In the genomic region with DNA sequence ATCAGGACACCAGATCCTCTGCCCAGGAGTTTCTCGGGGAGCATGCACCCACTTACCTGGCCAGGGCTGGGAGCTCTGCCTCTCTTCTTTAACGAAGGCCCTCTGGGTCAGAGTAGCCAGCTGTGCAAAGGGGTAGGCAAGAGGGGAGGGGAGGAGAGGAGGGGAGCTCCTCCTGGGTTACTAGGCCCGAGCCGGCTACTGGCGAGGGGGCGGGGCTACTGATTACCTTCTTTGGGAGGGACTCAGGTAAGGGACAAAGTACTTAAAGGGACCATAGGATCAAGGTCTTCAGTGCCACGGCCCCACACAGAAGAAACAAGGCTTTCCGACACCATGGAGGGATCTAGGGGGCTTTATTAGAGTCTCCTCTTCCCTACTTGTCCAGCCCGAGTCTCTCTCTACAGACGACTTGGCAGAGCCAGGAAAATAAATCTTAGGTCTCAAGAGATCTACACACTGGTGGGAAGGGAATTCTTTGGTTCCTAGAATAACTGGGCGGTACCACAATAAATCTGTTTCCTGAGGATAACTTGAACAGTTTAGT, we compare ENCODE assay signal across 8 mouse cellular contexts. TPM values are rescaled to one million over a fixed set of nuclear protein-coding genes. Genes with fewer than 3 reads are reported as not detected.
DNase-seq lines count a peak whose midpoint lies in the region; ATAC-seq lines count a peak whose summit lies in the region.

No protein-coding gene starts in this region.

- no peaks in the 10 kb centered on the region for H3K27me3 ChIP-seq in megakaryocyte, embryonic 14.5 days (replicated peaks)
- H3K27me3 ChIP-seq in embryonic facial prominence, embryonic 13.5 days: no peaks in the 10 kb centered on the region
- H3K27me3 ChIP-seq in intestine, embryonic 15.5 days (replicated peaks): no peaks in the 10 kb centered on the region
- no peaks in the 10 kb centered on the region for H3K27me3 ChIP-seq in liver, embryonic 15.5 days
- H3K27me3 ChIP-seq in stomach, embryonic 14.5 days (ENCODE audit: control insufficient read depth, insufficient read depth, low read length): no peaks in the 10 kb centered on the region

- WGBS in embryonic facial prominence, embryonic 13.5 days: 13% methylated on average over 11 of the region's 11 CpGs
- WGBS in intestine, embryonic 15.5 days: 11% methylated on average over 11 of the region's 11 CpGs
- 28% methylated on average over 11 of the region's 11 CpGs for WGBS in liver, embryonic 15.5 days (ENCODE audit: insufficient replicate concordance)
- 13% methylated on average over 11 of the region's 11 CpGs for WGBS in stomach, embryonic 14.5 days

- H3K9ac ChIP-seq in embryonic facial prominence, embryonic 13.5 days: peak overlapping the region; percentile 78
- H3K9ac ChIP-seq in intestine, embryonic 15.5 days: peak overlapping the region; percentile 55
- H3K9ac ChIP-seq in liver, embryonic 15.5 days: peak overlapping the region; percentile 75
- peak overlapping the region; percentile 42 for H3K9ac ChIP-seq in stomach, embryonic 14.5 days (replicated peaks; ENCODE audit: low read depth, low read length)

- H3K4me2 ChIP-seq in embryonic facial prominence, embryonic 13.5 days: peak overlapping the region; percentile 65
- H3K4me2 ChIP-seq in intestine, embryonic 15.5 days (replicated peaks): peak overlapping the region; percentile 61
- H3K4me2 ChIP-seq in liver, embryonic 15.5 days: peak overlapping the region; percentile 73
- H3K4me2 ChIP-seq in stomach, embryonic 14.5 days (replicated peaks; ENCODE audit: low read depth, low read length): peak overlapping the region; percentile 64

- DNase-seq in adipocyte (ENCODE audit: low spot score): no peak
- no peak for DNase-seq in gastrocnemius, postnatal 25 days

- H3K4me3 ChIP-seq in megakaryocyte, embryonic 14.5 days (replicated peaks): peak overlapping the region; percentile 97
- peak overlapping the region; percentile 53 for H3K4me3 ChIP-seq in embryonic facial prominence, embryonic 13.5 days
- H3K4me3 ChIP-seq in intestine, embryonic 15.5 days (replicated peaks): peak overlapping the region; percentile 72
- H3K4me3 ChIP-seq in liver, embryonic 15.5 days (replicated peaks): peak overlapping the region; percentile 81
- peak overlapping the region; percentile 69 for H3K4me3 ChIP-seq in stomach, embryonic 14.5 days (ENCODE audit: low read depth, low read length)

- H3K9me3 ChIP-seq in megakaryocyte, embryonic 14.5 days: no peaks in the 10 kb centered on the region
- no peaks in the 10 kb centered on the region for H3K9me3 ChIP-seq in embryonic facial prominence, embryonic 13.5 days
- H3K9me3 ChIP-seq in intestine, embryonic 15.5 days: no peaks in the 10 kb centered on the region
- no peaks in the 10 kb centered on the region for H3K9me3 ChIP-seq in liver, embryonic 15.5 days (replicated peaks)
- no peaks in the 10 kb centered on the region for H3K9me3 ChIP-seq in stomach, embryonic 14.5 days (ENCODE audit: control insufficient read depth, low read depth, low read length)

- H3K36me3 ChIP-seq in megakaryocyte, embryonic 14.5 days (replicated peaks; ENCODE audit: low read length): peaks cover 44% of the 10 kb centered on the region
- no peaks in the 10 kb centered on the region for H3K36me3 ChIP-seq in embryonic facial prominence, embryonic 13.5 days
- H3K36me3 ChIP-seq in intestine, embryonic 15.5 days: no peaks in the 10 kb centered on the region
- 0 out of 2 replicates have a peak, but pooled peaks cover 2% of the 10 kb centered on the region for H3K36me3 ChIP-seq in liver, embryonic 15.5 days (replicated peaks)
- no peaks in the 10 kb centered on the region for H3K36me3 ChIP-seq in stomach, embryonic 14.5 days (ENCODE audit: control insufficient read depth, insufficient read depth, low read length)

- H3K27ac ChIP-seq in embryonic facial prominence, embryonic 13.5 days: peak overlapping the region; percentile 86
- H3K27ac ChIP-seq in intestine, embryonic 15.5 days: peak overlapping the region; percentile 93
- peak overlapping the region; percentile 91 for H3K27ac ChIP-seq in liver, embryonic 15.5 days (replicated peaks)
- H3K27ac ChIP-seq in stomach, embryonic 14.5 days (ENCODE audit: low read length): peak overlapping the region; percentile 89

- no peak for ATAC-seq in megakaryocyte, adult 5-6 weeks (ENCODE audit: poor library complexity, severe bottlenecking)
- no peak for ATAC-seq in embryonic facial prominence, embryonic 13.5 days (ENCODE audit: insufficient number of reproducible peaks, insufficient read depth, low FRiP score, low TSS enrichment, low read depth)
- ATAC-seq in intestine, embryonic 15.5 days: peak; percentile 77
- peak; percentile 24; the same call in 1 of the 2 replicates for ATAC-seq in liver, embryonic 15.5 days (ENCODE audit: insufficient read depth)
- ATAC-seq in stomach, embryonic 14.5 days (ENCODE audit: insufficient number of reproducible peaks, insufficient read depth, low FRiP score, low read depth): peak; percentile 54

- peaks cover 61% of the 10 kb centered on the region for H3K4me1 ChIP-seq in megakaryocyte, embryonic 14.5 days
- peaks cover 16% of the 10 kb centered on the region for H3K4me1 ChIP-seq in embryonic facial prominence, embryonic 13.5 days
- H3K4me1 ChIP-seq in intestine, embryonic 15.5 days (replicated peaks): peaks cover 10% of the 10 kb centered on the region
- peaks cover 38% of the 10 kb centered on the region for H3K4me1 ChIP-seq in liver, embryonic 15.5 days (replicated peaks)
- H3K4me1 ChIP-seq in stomach, embryonic 14.5 days (ENCODE audit: control insufficient read depth, insufficient read depth, low read length): peaks cover 9% of the 10 kb centered on the region

RNA-seq across cellular contexts. Expression of a gene that starts 0.6 kb away (rescaled TPM):
- 150 and 186 TPM in 2 replicates for polyA plus RNA-seq in megakaryocyte, embryonic 14.5 days (2012; ENCODE audit: insufficient read depth, low replicate concordance)
- total RNA-seq in megakaryocyte, adult 5-6 weeks (2015): 41.4 and 46.3 TPM in 2 replicates
- total RNA-seq in megakaryocyte, adult 5-6 weeks (2017): 54.2 and 56.8 TPM in 2 replicates
- polyA plus RNA-seq in embryonic facial prominence, embryonic 13.5 days (2015; fragmentation: Nextera tagmentation; extraction: Ambion mirVana): 64.7 and 66.6 TPM in 2 replicates
- 49.5 and 50.5 TPM in 2 replicates for polyA plus RNA-seq in intestine, embryonic 15.5 days (2015; fragmentation: Nextera tagmentation; extraction: Ambion mirVana)
- polyA plus RNA-seq in liver, embryonic 15.5 days (2015; fragmentation: Nextera tagmentation; extraction: Ambion mirVana): 25.9 and 27.4 TPM in 2 replicates
- 58.9 and 63.6 TPM in 2 replicates for polyA plus RNA-seq in stomach, embryonic 14.5 days (2014; fragmentation: Nextera tagmentation; extraction: Ambion mirVana)
- total RNA-seq in gastrocnemius, postnatal 25 days (2021): 10 to 100 TPM; 30.8 to 31.6 TPM

RNA-seq across cellular contexts. Expression of a gene that starts 0.9 kb away (rescaled TPM):
- 91.5 and 106 TPM in 2 replicates for polyA plus RNA-seq in megakaryocyte, embryonic 14.5 days (2012; ENCODE audit: insufficient read depth, low replicate concordance)
- total RNA-seq in megakaryocyte, adult 5-6 weeks (2015): 6.6 and 8.9 TPM in 2 replicates
- 5.4 TPM in 2 replicates for total RNA-seq in megakaryocyte, adult 5-6 weeks (2017)
- 23.0 and 26.0 TPM in 2 replicates for polyA plus RNA-seq in embryonic facial prominence, embryonic 13.5 days (2015; fragmentation: Nextera tagmentation; extraction: Ambion mirVana)
- 29.2 and 29.5 TPM in 2 replicates for polyA plus RNA-seq in intestine, embryonic 15.5 days (2015; fragmentation: Nextera tagmentation; extraction: Ambion mirVana)
- polyA plus RNA-seq in liver, embryonic 15.5 days (2015; fragmentation: Nextera tagmentation; extraction: Ambion mirVana): 8.5 and 9.0 TPM in 2 replicates
- 20.7 and 20.9 TPM in 2 replicates for polyA plus RNA-seq in stomach, embryonic 14.5 days (2014; fragmentation: Nextera tagmentation; extraction: Ambion mirVana)
- total RNA-seq in gastrocnemius, postnatal 25 days (2021): 1 to 10 TPM; 6.9 to 9.1 TPM

RNA-seq across cellular contexts. Expression of a gene that starts 8.9 kb away (rescaled TPM):
- 63.6 and 73.6 TPM in 2 replicates for polyA plus RNA-seq in megakaryocyte, embryonic 14.5 days (2012; ENCODE audit: insufficient read depth, low replicate concordance)
- total RNA-seq in megakaryocyte, adult 5-6 weeks (2015): 15.4 and 16.3 TPM in 2 replicates
- total RNA-seq in megakaryocyte, adult 5-6 weeks (2017): 1.9 and 3.0 TPM in 2 replicates
- polyA plus RNA-seq in embryonic facial prominence, embryonic 13.5 days (2015; fragmentation: Nextera tagmentation; extraction: Ambion mirVana): 15.2 and 15.7 TPM in 2 replicates
- polyA plus RNA-seq in intestine, embryonic 15.5 days (2015; fragmentation: Nextera tagmentation; extraction: Ambion mirVana): 7.1 and 8.7 TPM in 2 replicates
- 2.1 and 2.3 TPM in 2 replicates for polyA plus RNA-seq in liver, embryonic 15.5 days (2015; fragmentation: Nextera tagmentation; extraction: Ambion mirVana)
- 13.7 and 17.8 TPM in 2 replicates for polyA plus RNA-seq in stomach, embryonic 14.5 days (2014; fragmentation: Nextera tagmentation; extraction: Ambion mirVana)
- 10 to 100 TPM; 14.1 to 16.1 TPM for total RNA-seq in gastrocnemius, postnatal 25 days (2021)

RNA-seq across cellular contexts. Expression of a gene that starts 30.4 kb away (rescaled TPM):
- polyA plus RNA-seq in megakaryocyte, embryonic 14.5 days (2012; ENCODE audit: insufficient read depth, low replicate concordance): 1.7 TPM in 1 of 2 replicates, not detected in the other
- total RNA-seq in megakaryocyte, adult 5-6 weeks (2015): 4.5 and 5.8 TPM in 2 replicates
- 7.8 and 18.1 TPM in 2 replicates for total RNA-seq in megakaryocyte, adult 5-6 weeks (2017)
- 375 and 376 TPM in 2 replicates for polyA plus RNA-seq in embryonic facial prominence, embryonic 13.5 days (2015; fragmentation: Nextera tagmentation; extraction: Ambion mirVana)
- polyA plus RNA-seq in intestine, embryonic 15.5 days (2015; fragmentation: Nextera tagmentation; extraction: Ambion mirVana): 265 and 267 TPM in 2 replicates
- polyA plus RNA-seq in liver, embryonic 15.5 days (2015; fragmentation: Nextera tagmentation; extraction: Ambion mirVana): 26.3 and 26.6 TPM in 2 replicates
- 418 and 432 TPM in 2 replicates for polyA plus RNA-seq in stomach, embryonic 14.5 days (2014; fragmentation: Nextera tagmentation; extraction: Ambion mirVana)
- 10 to 100 TPM; 24.0 to 32.8 TPM for total RNA-seq in gastrocnemius, postnatal 25 days (2021)

RNA-seq across cellular contexts. Expression of a gene that starts 42.0 kb away (rescaled TPM):
- polyA plus RNA-seq in megakaryocyte, embryonic 14.5 days (2012; ENCODE audit: insufficient read depth, low replicate concordance): 28.9 and 70.0 TPM in 2 replicates
- 22.0 and 22.5 TPM in 2 replicates for total RNA-seq in megakaryocyte, adult 5-6 weeks (2015)
- total RNA-seq in megakaryocyte, adult 5-6 weeks (2017): 64.1 and 69.0 TPM in 2 replicates
- 61.6 and 65.1 TPM in 2 replicates for polyA plus RNA-seq in embryonic facial prominence, embryonic 13.5 days (2015; fragmentation: Nextera tagmentation; extraction: Ambion mirVana)
- polyA plus RNA-seq in intestine, embryonic 15.5 days (2015; fragmentation: Nextera tagmentation; extraction: Ambion mirVana): 153 and 168 TPM in 2 replicates
- polyA plus RNA-seq in liver, embryonic 15.5 days (2015; fragmentation: Nextera tagmentation; extraction: Ambion mirVana): 43.6 and 51.2 TPM in 2 replicates
- 78.6 and 79.9 TPM in 2 replicates for polyA plus RNA-seq in stomach, embryonic 14.5 days (2014; fragmentation: Nextera tagmentation; extraction: Ambion mirVana)
- total RNA-seq in gastrocnemius, postnatal 25 days (2021): 10 to 100 TPM; 40.3 to 54.5 TPM

Comparison
In these comparisons a context has a peak if more than half of its experiments do, and no peak if none do; other contexts are left out.
1. ATAC-seq: peak in intestine, embryonic 15.5 days (single experiment), liver, embryonic 15.5 days (single experiment) and stomach, embryonic 14.5 days (single experiment); none in megakaryocyte, adult 5-6 weeks (single experiment) and embryonic facial prominence, embryonic 13.5 days (single experiment).
2. Peak in every context shown above with its lines, with median percentiles within 50 percentile points of each other: H3K4me3 ChIP-seq, H3K27ac ChIP-seq, H3K4me2 ChIP-seq and H3K9ac ChIP-seq.